Mouse (Mus musculus) limb, embryonic 14.5 days (tissue): ENCODE results near the gene Tctn1. TPM values are rescaled to one million over a fixed set of nuclear protein-coding genes. Genes with fewer than 3 reads are reported as not detected.

Experiments used
- ATAC-seq: fragments of 200-750 bp; cut with Nextera tagmentation; 2 replicates; pipeline ENCODE4 v1.8.0; 2017; ENCODE audit warnings: low read depth, moderate number of reproducible peaks, moderate TSS enrichment; ENCODE audit not compliant: low FRiP score
- DNase-seq: peaks from one replicate; pipeline ENCODE4 v3.0.0-alpha.2; 2015; ENCODE audit warnings: low spot score
- H3K27ac ChIP-seq: fragments of 300-500 bp; sonication (generic); replicated peaks from 2 replicates; pipeline ENCODE4 v1.5.1; 2014; ENCODE audit warnings: low read depth, mild to moderate bottlenecking, low read length, moderate library complexity, mixed read lengths
- H3K27me3 ChIP-seq: fragments of 300-500 bp; sonication (generic); 2 replicates; pipeline ENCODE4 v1.6.1; 2014; ENCODE audit warnings: low read length, mixed read lengths; ENCODE audit not compliant: control insufficient read depth, insufficient read depth
- H3K36me3 ChIP-seq: fragments of 300-500 bp; sonication (generic); 2 replicates; pipeline ENCODE4 v1.6.1; 2014; ENCODE audit warnings: mild to moderate bottlenecking, low read length, moderate library complexity, mixed read lengths; ENCODE audit not compliant: control insufficient read depth, insufficient read depth
- H3K4me1 ChIP-seq: fragments of 300-500 bp; sonication (generic); 2 replicates; pipeline ENCODE4 v1.6.1; 2014; ENCODE audit warnings: antibody characterized with exemption, low read length, mixed read lengths; ENCODE audit not compliant: control insufficient read depth, insufficient read depth
- H3K4me2 ChIP-seq: fragments of 300-500 bp; sonication (generic); replicated peaks from 2 replicates; pipeline ENCODE4 v1.6.1; 2014; ENCODE audit warnings: low read depth, mild to moderate bottlenecking, low read length, moderate library complexity; ENCODE audit not compliant: severe bottlenecking
- H3K4me3 ChIP-seq: fragments of 300-500 bp; sonication (generic); replicated peaks from 2 replicates; pipeline ENCODE4 v1.5.1; 2014; ENCODE audit warnings: low read length
- H3K9ac ChIP-seq: fragments of 300-500 bp; sonication (generic); 2 replicates; pipeline ENCODE4 v1.6.1; 2014; ENCODE audit warnings: mild to moderate bottlenecking, low read depth, low read length, moderate library complexity; ENCODE audit not compliant: severe bottlenecking
- H3K9me3 ChIP-seq: fragments of 300-500 bp; sonication (generic); 2 replicates; pipeline ENCODE4 v1.6.1; 2016; ENCODE audit warnings: low read length; ENCODE audit not compliant: control insufficient read depth
- POLR2A ChIP-seq: fragments of 200-500 bp; IDR thresholded peaks from 2 replicates; pipeline ENCODE4 v1.8.0; 2012; ENCODE audit warnings: inconsistent platforms, mild to moderate bottlenecking, moderate library complexity, borderline replicate concordance; ENCODE audit not compliant: insufficient read depth, insufficient read length; ENCODE audit errors: extremely low read depth
- WGBS: fragments of 180-500 bp; shearing (Covaris S2); extraction: QIAGEN DNeasy Blood & Tissue Kit; methylation state at CpG from one replicate; pipeline ENCODE4 v1.1.7; 2014; 5-methylcytosine and 5-hydroxymethylcytosine counted together
- polyA plus RNA-seq, 2 experiments: library from polyadenylated mRNA; depleted of rRNA in 1 of 2; stranded (reverse) in 1 of 2; unstranded in 1 of 2; fragments of >200 nt; fragmentation: Nextera tagmentation in 1 of 2; extraction: Ambion mirVana in 1 of 2; gene quantifications; 2 replicates each; pipeline versions ENCODE4 v1.2.1 to v1.2.3; 2012 to 2014

The Tctn1 gene
- polyA plus RNA-seq, 2 experiments: 5.5 to 28.3 TPM

- Histone ChIP-seq H3K4me3 (no peak overlapping the region), H3K27me3 (no peaks in the 10 kb centered on the region), H3K4me2 (no peak overlapping the region), H3K27ac (no peak overlapping the region), H3K4me1 (no peaks in the 10 kb centered on the region; the same call in 1 of the 2 replicates), H3K9ac (no peak overlapping the region), H3K9me3 (no peaks in the 10 kb centered on the region), H3K36me3 (peaks cover 15% of the 10 kb centered on the region)
- DNase-seq (no peak), ATAC-seq (no peak)
- 66% methylated on average over 6 of the region's 6 CpGs for WGBS
- TF ChIP-seq POLR2A: no peak
These were observed 26.9 kb upstream of the Tctn1 start for GRCm38 (mm10) chr5:122291149-122291548.

- Histone ChIP-seq H3K36me3 (peaks cover 15% of the 10 kb centered on the region), H3K4me2 (no peak overlapping the region), H3K27me3 (no peaks in the 10 kb centered on the region), H3K4me1 (peaks cover 9% of the 10 kb centered on the region), H3K9me3 (no peaks in the 10 kb centered on the region), H3K27ac (no peak overlapping the region), H3K9ac (no peak overlapping the region), H3K4me3 (no peak overlapping the region)
- no peak for ATAC-seq
- DNase-seq: no peak
- WGBS: 89% methylated on average over 4 of the region's 4 CpGs
- no peak for TF ChIP-seq POLR2A
These were observed 24.0 kb upstream of the Tctn1 start for GRCm38 (mm10) chr5:122288147-122288811.

GRCm38 (mm10) chr5:122287026-122287425 is 22.8 kb upstream of the Tctn1 start:
- Histone ChIP-seq H3K9ac (no peak overlapping the region), H3K36me3 (peaks cover 15% of the 10 kb centered on the region), H3K27me3 (no peaks in the 10 kb centered on the region), H3K4me1 (peaks cover 9% of the 10 kb centered on the region), H3K9me3 (no peaks in the 10 kb centered on the region), H3K4me3 (no peak overlapping the region), H3K27ac (no peak overlapping the region), H3K4me2 (no peak overlapping the region)
- ATAC-seq (no peak), DNase-seq (no peak)
- WGBS: 84% methylated on average over 4 of the region's 4 CpGs
- TF ChIP-seq POLR2A: no peak

DNA sequence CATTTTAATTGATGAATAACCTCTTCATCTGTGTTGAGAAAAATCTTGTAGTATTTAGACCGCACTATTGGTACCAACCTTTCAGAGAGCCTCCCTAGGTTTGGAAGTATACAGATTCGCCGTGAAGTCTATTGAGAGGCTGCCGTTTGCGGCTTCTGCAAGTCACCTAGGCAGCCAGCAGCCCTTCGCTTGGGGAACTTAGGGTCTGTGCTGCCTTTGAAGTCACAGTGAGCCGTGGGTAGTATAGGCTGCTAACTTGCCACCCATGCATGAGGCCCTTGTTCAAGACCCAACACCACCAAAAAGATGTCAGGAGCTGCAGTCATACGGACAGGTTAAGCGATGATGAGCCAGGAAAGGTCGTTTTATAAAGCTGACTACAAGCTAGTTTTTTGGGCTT is 21.9 kb upstream of the Tctn1 start:
- H3K4me1 ChIP-seq: peaks cover 9% of the 10 kb centered on the region
- H3K27ac ChIP-seq: no peak overlapping the region
- WGBS: 81% methylated on average over 10 of the region's 10 CpGs
- no peak overlapping the region for H3K4me2 ChIP-seq
- ATAC-seq (no peak), DNase-seq (no peak)
- no peaks in the 10 kb centered on the region for H3K9me3 ChIP-seq
- no peak overlapping the region for H3K4me3 ChIP-seq
- H3K27me3 ChIP-seq: no peaks in the 10 kb centered on the region
- no peak overlapping the region for H3K9ac ChIP-seq
- peaks cover 15% of the 10 kb centered on the region for H3K36me3 ChIP-seq
- no peak for TF ChIP-seq POLR2A

GRCm38 (mm10) chr5:122285767-122286150 is 21.5 kb upstream of the Tctn1 start:
- H3K4me1 ChIP-seq: peaks cover 13% of the 10 kb centered on the region
- H3K27ac ChIP-seq: no peak overlapping the region
- H3K9me3 ChIP-seq: no peaks in the 10 kb centered on the region
- TF ChIP-seq POLR2A: no peak
- H3K36me3 ChIP-seq: peaks cover 15% of the 10 kb centered on the region
- 56% methylated on average over 7 of the region's 7 CpGs for WGBS
- H3K4me3 ChIP-seq: peak overlapping the region; percentile 96
- H3K4me2 ChIP-seq: peak overlapping the region; percentile 98
- H3K9ac ChIP-seq: peak overlapping the region; percentile 81
- no peaks in the 10 kb centered on the region for H3K27me3 ChIP-seq
- DNase-seq: no peak
- ATAC-seq: no peak
